Mouse (Mus musculus): Measurements from ENCODE around the gene Slc25a26.

Gene Slc25a26

GRCm38 (mm10) chr6:94584147-94584695, 84.1 kb downstream of the Slc25a26 start:
- TF ChIP-seq GATA4 (IDR thresholded peaks at IDR 0.05; ENCODE audit: insufficient replicate concordance, low read length): no peak

- TF ChIP-seq GATA4 (IDR thresholded peaks at IDR 0.05; ENCODE audit: insufficient replicate concordance, low read length): no peak
Measured at GRCm38 (mm10) chr6:94584976-94585375, 84.8 kb downstream of the Slc25a26 start.

GRCm38 (mm10) chr6:94588365-94588764, 88.2 kb downstream of the Slc25a26 start:
- no peak for TF ChIP-seq GATA4 (IDR thresholded peaks at IDR 0.05; ENCODE audit: insufficient replicate concordance, low read length)

- no peak for TF ChIP-seq GATA4 (IDR thresholded peaks at IDR 0.05; ENCODE audit: insufficient replicate concordance, low read length)
Measured at GRCm38 (mm10) chr6:94592243-94592642, 92.1 kb downstream of the Slc25a26 start.

GRCm38 (mm10) chr6:94592710-94593109, 92.6 kb downstream of the Slc25a26 start:
- TF ChIP-seq GATA4 (IDR thresholded peaks at IDR 0.05; ENCODE audit: insufficient replicate concordance, low read length): no peak

- TF ChIP-seq GATA4 (IDR thresholded peaks at IDR 0.05; ENCODE audit: insufficient replicate concordance, low read length): no peak
Measured at GRCm38 (mm10) chr6:94594096-94594665, 94.0 kb downstream of the Slc25a26 start.

- no peak for TF ChIP-seq GATA4 (IDR thresholded peaks at IDR 0.05; ENCODE audit: insufficient replicate concordance, low read length)
Measured at GRCm38 (mm10) chr6:94594711-94595110, 94.6 kb downstream of the Slc25a26 start.

GRCm38 (mm10) chr6:94595206-94595605, 95.1 kb downstream of the Slc25a26 start:
- no peak for TF ChIP-seq GATA4 (IDR thresholded peaks at IDR 0.05; ENCODE audit: insufficient replicate concordance, low read length)

- no peak for TF ChIP-seq GATA4 (IDR thresholded peaks at IDR 0.05; ENCODE audit: insufficient replicate concordance, low read length)
Measured at GRCm38 (mm10) chr6:94596051-94596760, 96.1 kb downstream of the Slc25a26 start.

GRCm38 (mm10) chr6:94596761-94597485, 96.8 kb downstream of the Slc25a26 start:
- no peak for TF ChIP-seq GATA4 (IDR thresholded peaks at IDR 0.05; ENCODE audit: insufficient replicate concordance, low read length)

GRCm38 (mm10) chr6:94598421-94598820, 98.3 kb downstream of the Slc25a26 start:
- no peak for TF ChIP-seq GATA4 (IDR thresholded peaks at IDR 0.05; ENCODE audit: insufficient replicate concordance, low read length)

GRCm38 (mm10) chr6:94599016-94599415, 98.9 kb downstream of the Slc25a26 start:
- no peak for TF ChIP-seq GATA4 (IDR thresholded peaks at IDR 0.05; ENCODE audit: insufficient replicate concordance, low read length)

GRCm38 (mm10) chr6:94601101-94601500, 101.0 kb downstream of the Slc25a26 start:
- no peak for TF ChIP-seq GATA4 (IDR thresholded peaks at IDR 0.05; ENCODE audit: insufficient replicate concordance, low read length)

- no peak for TF ChIP-seq GATA4 (IDR thresholded peaks at IDR 0.05; ENCODE audit: insufficient replicate concordance, low read length)
Measured at GRCm38 (mm10) chr6:94601811-94602210, 101.7 kb downstream of the Slc25a26 start.

GRCm38 (mm10) chr6:94604072-94604471, 103.9 kb downstream of the Slc25a26 start:
- TF ChIP-seq GATA4 (IDR thresholded peaks at IDR 0.05; ENCODE audit: insufficient replicate concordance, low read length): no peak

GRCm38 (mm10) chr6:94604546-94604945, 104.4 kb downstream of the Slc25a26 start:
- TF ChIP-seq GATA4 (IDR thresholded peaks at IDR 0.05; ENCODE audit: insufficient replicate concordance, low read length): no peak
